Mouse (Mus musculus) lung, postnatal 14 days (tissue): ENCODE measurements at regions not wholly inside any gene's neighbourhood (a gene's known extent, or its start where the extent isn't known, plus 50 kb on each side); places are given as distances from the start of the nearest gene placed in this dataset.

Experiments
- DNase-seq: peaks from one replicate; pipeline ENCODE4 v3.0.0; 2021

- no peak for DNase-seq
These were observed 114.4 kb upstream of the Tmem45b start for GRCm38 (mm10) chr9:31578506-31579173.

DNA sequence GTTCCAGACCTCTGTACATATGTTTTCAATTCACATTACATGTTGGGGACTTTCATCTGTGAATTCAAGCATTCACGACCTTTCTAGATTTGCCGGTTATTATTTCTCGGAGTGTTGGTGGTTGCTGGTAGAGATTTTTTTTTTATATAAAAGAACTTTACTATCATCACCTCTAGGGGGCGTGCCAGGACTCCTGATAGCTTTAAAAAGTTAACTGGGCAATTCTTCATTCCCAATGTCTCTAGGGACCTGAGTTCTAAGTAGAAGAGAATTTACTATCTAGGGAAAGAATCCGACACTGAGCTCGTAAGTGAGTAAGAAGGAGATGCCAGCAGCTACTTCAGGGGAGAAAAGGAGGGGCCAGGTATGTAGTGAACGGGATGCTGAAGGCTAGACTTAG, 112.8 kb upstream of the Tmem45b start:
- DNase-seq, result no peak

DNA sequence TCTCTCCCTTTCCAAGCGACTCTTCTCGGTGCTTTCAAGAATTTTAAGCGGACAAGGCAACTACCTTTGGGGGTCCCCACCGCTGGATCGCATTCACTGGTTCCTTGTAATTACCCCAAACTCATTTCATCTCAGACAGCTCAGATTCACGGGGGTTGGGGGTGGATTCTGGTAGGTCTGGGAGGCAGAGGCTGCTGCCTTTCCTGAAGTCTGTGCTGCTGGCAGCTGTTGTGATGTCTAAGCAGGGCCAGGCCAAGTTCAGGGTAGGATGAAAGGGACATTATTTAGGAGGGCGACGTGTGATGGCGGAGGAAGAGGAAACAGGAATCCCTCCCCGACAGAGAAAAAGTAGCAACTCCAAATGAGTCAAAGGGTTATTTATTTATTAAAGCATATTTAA, 102.8 kb upstream of the Tmem45b start:
- DNase-seq, result no peak

GRCm38 (mm10) chr9:31566257-31567007, 102.2 kb upstream of the Tmem45b start:
- no peak for DNase-seq

DNA sequence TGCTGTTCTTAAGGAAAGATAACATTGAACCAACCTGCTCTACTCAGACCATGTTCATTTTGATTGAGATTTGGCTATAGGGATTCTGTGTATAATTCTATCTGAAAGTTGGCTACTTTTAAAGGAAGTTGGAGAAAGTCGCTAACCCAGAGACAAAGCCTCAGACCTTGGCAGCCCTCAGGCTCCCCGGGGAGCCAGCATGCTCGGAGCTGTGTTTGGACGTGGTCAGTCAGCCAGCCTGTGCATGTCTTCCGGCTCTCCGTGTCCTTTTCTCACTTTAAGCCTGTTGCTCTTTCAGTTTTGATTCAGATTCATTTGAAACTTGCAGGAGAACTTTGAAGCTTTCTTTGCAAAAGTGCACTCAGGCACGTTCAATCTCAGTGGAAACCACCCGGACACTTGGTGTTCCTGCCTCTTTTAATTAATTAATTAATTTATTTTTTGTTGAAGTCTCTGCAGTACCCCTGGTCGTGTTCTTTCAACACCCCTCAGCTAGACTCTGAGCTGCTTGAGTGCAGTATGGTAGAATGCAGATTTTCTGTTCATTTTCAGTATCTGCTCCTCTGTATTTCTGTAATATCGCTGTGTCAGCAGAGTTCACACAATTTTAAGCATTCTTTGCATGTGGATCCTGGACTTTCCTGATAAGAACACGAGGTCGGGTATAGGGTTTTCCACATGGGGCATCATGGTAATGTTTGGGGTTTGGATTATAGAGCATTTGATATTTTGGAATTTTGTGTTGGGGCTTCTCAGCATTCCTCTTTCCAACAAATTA, 100.9 kb upstream of the Tmem45b start:
- DNase-seq, result peak; percentile 13

DNA sequence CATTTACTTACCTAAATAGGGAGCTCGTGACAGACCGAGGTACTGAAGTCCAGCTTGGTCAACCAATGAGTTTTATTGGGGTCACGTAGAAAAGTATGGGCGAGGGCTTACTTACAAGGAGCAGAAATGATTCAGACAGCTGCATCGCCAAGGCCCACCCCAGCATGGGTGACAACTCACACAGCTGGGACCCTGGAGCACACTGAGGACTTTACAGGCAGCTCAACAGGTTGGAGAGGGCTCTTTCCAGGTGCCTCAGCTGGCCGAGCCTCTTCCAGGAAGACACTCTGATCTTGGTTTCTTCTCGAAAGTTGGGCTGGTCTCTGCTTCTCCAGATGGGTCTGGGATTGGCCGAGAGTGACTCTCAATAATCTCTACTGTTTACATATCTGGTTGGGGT, 99.3 kb upstream of the Tmem45b start:
- no peak for DNase-seq

- no peak for DNase-seq
These were observed 95.9 kb upstream of the Tmem45b start for GRCm38 (mm10) chr9:31560226-31560556.

DNA sequence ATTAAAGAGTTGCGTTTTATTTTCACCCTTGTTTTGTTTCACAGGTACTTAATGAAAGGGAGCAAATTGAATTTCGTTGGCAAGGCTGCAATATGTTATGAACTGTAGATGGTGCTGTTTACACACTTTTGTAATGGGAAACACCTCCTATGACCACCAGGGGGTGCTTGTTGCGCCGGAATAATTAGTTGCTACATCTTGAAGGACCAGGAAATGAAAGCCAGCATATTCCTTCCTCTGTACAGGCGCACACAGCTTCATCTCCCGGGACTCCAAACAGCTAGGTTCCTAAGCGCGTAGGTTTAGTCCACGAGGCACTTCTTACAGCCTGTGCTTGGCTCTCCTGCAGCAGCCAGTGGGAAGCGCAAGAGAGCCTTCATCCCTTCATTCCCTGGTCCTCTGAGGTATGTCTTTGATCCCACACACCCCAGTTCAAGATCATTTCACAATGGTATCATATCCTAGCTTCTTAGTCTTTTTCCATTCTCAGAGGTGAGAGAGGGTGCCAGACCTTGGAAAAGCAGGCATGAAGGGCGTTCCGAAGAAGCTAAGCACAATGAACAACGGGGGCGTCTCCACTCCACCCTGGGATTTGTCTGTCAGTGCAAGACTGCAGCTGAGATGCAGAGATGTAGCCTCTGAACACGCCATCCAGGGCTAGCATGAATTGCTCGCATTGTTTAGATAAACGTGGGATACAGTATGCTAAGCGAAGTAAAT, 95.4 kb upstream of the Tmem45b start:
- DNase-seq, result peak; percentile 77

DNA sequence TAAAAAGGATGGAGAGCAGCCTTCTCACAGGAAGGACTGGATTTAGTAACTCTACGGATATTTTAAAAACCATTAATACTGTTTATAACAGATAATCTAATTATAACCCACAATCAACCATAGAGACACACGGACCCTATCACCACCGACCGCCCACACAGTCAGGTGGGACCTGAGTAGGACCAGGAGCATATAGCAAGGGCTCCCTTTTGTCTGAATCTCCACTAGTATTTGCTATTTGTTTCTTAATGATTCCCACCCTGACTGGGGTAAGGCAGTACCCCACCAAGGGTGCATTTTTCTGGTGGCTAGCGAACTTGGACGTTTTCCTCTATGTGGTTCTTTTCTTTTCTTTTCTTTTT, 79.4 kb upstream of the Tmem45b start:
- no peak for DNase-seq

DNA sequence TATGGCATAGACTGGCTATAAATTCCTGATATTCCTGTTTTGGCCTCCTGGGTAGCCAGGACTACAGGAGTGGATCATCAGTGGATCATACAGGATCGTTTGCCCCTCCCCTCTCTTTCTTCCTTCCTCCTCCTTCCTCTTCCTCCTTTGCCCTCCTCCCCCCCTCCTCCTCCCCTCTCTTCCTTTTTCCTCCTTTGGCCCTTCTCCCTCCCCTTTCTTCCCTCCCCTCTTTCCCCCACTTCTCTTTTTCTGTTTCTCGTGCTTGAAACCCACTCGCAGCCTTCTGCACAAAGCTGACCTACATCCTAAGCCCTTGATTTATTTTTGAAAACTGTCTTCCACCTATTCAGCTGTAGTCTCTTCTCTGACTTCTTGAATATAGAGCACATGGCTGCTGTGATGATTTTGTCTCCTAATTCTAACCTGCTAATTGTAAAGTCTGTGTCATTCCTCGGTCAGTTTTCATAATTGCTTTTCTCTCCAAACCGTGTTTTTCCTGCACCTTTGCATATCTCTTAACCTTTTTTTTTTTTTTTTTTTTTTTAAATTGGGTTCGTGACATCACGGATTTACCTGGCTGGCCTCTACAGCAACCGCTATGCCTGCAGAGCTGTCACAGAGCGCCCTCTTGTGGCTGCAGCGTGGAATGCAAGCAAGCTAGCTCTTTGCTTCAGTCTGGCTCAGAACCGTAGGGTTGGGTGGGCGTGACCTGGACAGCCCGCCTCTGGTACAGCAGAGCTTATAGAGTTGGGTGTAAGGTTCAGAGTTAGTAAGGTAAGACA, 78.8 kb upstream of the Tmem45b start:
- peak; percentile 83 for DNase-seq

- DNase-seq, result no peak
These were observed 77.4 kb upstream of the Tmem45b start for GRCm38 (mm10) chr9:31541615-31542191.

- DNase-seq, result no peak
These were observed 74.4 kb upstream of the Tmem45b start for GRCm38 (mm10) chr9:31538458-31539210.

DNA sequence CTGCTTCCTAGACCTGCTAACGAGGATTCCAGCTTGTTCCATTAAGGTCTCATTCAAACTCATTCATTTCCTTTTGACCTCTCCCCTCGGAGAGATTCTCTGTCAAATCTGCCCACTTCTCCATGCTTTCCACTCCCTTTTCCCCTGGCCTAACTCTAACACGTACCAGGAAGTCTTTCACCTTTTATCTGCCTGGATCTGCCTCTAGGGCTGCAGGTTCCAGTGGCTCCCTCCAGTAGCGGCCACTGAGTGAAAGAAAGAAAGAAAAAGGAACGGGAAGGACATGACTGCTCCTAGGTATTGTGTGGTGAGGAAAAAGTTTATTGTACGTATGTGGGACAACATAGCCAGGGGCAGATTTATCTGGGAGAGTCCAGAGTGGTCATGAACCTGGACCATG, 64.8 kb upstream of the Tmem45b start:
- DNase-seq, result no peak

DNA sequence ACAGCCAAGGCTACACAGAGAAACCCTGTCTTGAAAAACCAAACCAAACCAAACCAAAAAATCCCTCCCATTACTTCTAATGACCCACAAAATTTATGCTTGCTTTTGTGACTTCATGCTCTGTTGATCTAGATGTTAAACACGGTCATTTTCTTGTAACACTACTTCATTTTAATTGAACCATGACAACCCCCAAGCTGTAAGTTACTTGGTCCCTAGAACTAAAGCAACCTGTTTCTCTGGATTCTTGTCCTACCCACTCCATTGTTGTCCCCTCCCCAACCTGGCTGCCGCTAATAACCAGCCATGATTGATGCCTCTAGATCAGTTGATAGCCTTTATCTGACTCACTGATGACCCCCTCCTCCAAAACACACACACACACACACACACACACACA, 63.0 kb upstream of the Tmem45b start:
- DNase-seq, result no peak
